Mouse (Mus musculus) left cerebral cortex, adult 18-20 months (tissue): ENCODE measurements at regions not wholly inside any gene's neighbourhood (a gene's known extent, or its start where the extent isn't known, plus 50 kb on each side); places are given as distances from the start of the nearest gene placed in this dataset.
A peak's percentile ranks its signal among the peaks of the same experiment; 100 is the strongest.

Experiments used
- DNase-seq, 2 experiments: peaks; one replicate each; pipeline ENCODE4 v3.0.0; 2021 to 2022; ENCODE audit warnings: low spot score in 2 of 2, mixed read lengths in 1 of 2

DNA sequence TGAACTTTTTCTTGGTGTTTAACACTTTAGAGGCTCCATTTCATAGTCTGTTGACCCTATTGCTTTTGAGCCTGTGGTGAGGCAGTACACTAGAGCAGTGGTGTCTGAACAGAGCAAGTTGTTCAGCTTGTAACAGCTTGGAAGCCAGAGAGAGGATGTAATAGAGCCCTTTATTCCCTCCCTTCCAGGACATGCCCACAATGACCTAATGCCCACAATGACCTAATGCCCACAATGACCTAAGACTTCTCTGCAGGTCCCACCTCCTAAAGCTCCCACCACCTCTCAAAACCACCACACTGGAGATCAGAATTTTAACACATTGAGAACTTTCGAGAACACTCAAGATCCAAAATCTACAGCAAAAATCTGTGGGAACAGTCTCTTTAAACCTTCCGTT, 115.6 kb downstream of the S1pr1 start:
- no peak for DNase-seq

DNA sequence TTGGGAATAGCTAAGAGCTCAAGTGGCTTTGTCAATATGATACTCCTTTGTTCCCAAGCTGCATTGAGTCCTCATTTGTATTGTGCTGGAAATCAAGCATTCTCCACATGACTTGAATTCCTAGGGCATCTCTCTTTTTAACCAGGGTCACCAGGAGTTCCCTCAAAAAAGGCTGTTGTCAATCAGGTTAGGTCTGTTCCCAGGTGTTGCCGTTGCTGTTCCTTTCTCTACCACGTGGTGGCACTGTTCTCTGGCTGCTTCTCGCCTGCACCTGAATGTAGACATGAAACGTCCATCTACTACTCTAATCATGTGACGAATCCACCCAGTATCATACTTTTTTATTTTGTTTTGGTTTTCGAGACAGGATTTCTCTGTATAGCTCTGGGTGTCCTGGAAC, 118.3 kb downstream of the S1pr1 start:
- DNase-seq, result peak; percentile 61 to 73

DNA sequence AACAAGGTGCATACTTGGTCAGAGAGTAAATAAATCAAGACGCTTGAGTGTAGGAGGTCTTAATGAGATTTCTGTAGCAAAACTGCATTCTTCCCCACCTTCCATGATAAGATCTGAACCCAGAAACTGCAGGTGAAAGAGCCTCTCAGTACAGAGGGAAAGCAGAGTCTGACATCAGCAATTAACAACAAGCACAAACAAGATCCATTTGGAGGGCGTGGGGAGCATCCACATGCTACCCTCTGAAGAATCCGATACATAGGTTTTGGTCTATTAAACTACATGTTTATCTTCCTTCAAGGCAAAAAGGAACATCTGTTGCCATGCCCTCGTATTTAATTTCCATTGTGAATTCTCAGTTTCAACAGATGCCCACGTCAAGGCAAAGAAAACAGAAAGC, 124.2 kb downstream of the S1pr1 start:
- DNase-seq, result no peak

DNA sequence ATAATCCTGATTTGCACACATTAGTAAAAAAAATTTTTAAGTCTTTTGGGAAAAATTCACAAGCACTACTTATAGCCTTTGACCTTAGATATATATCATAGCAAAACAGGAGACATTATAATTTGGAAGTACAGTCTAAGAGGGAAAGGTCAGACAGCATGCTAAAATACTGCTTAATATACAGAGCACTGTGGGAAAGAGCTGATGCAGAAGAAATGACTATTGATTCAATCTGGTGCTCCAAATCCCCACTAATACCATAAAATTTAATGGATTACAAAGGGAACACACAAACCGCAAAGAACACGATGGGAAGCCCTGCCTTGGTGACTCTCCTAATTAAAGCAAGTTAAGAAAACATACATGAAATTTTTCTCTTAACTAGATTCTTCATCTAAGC, 126.3 kb downstream of the S1pr1 start:
- DNase-seq, result no peak

DNA sequence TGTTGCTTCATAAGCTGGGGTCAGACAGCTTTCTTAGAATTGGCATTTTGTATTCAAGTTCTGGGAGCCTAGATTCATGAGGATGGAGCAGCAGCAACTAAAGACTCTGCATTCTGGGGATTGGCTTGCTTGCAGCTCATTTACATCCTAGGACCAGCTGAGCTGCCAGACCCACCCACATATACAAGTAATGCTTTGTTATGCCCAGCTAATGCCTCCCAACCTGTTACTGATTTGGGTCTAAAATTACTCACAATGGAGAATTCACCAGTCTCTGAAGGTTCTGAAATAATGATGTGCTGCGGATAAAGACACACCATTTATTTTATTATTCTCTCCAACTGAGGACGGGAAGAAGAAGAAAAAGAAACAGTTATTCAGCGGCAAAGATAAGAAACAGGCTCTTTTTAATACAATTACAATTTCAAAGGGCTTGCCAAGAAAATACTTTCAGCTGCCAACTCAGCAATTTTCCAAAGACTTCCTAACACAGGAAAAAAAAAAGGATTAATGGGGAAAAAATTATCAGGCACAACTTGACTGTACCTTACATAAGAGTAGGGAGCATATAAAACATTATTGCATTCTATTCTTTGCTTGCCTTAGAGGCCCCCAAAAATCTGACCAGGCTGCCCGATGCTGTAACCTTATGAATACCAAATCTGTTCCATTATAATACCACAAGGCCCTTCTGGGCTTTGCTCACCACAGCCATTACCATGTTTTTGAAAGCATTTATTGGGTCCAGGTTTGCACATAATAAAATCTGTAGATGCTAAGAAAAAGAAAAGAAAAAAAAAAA, 134.5 kb downstream of the S1pr1 start:
- DNase-seq, result no peak

DNA sequence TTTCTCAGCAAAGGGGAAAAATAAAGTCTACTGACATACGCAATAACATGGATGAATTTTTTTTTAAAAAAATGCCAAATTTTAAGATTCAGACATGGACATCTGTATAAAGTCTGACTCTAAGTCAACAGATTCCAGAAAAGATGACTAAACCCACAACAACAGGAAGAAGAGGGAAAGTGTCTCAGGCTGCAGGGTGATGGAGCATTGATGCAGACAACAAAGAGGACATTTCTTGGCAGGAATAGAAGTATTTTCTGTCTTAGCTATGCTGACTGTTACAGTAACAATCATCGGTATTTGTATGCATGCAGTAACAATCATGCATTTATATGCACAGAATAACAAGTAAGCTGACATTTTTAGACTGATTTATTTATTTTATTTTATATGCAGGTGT, 139.5 kb downstream of the S1pr1 start:
- no peak for DNase-seq

DNA sequence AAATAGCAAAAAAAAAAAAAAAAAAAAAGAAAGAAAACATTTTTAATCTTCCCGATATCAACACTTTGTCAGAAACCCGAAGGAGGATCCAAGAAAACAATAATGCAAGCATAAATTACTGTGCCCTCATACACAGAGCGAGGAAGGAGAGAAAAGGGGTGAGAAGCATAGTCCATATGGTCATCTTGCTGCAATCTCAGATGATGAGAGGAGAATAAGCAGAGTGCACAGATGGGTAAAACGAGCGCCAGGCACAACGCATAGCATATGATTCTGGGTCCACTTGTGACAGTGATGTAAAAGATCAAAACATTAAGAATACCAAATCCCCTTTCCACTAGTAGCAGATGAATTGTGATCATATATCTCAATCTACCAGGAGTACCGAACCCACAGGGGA, 152.1 kb downstream of the S1pr1 start:
- no peak for DNase-seq

DNA sequence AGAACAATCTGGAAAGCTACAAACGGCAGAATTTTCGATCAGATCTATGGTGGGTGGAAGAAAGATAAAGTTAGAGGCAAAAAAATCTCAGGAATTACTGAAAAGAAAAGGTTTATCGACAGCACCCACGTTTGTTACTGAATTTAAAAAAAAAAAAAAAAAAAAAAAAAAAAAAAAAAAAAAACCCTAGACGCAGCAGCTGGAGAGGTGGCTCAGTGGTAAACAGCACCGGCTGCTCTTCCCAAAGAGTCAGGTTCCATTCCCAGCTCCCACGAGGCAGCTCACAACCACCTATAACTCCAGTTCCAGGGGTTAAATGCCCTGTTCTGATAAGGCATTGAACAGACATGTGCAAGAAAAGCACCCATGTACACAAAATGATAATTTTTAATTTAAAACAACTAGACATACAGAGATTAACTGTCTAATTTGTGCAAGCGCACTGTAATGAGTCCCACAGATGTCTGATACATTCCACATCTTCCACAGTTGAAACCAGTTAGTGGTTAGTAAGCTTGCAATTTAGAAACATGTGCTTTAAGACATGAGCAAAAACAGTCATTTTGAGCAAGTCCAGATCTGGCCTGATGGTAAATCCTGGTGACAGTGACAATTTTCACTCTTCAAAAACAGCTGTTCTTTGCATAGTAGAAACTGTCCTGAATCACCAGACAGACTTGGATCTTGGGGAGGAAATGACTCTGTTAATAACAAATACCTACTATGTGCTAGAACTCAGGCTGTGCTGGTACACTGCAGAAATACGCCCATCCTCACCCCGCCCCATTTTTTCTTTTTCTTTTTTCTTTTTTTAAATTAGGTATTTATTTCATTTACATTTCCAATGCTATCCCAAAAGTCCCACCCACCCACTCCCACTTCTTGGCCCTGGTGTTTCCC, 159.8 kb downstream of the S1pr1 start:
- no peak for DNase-seq

DNA sequence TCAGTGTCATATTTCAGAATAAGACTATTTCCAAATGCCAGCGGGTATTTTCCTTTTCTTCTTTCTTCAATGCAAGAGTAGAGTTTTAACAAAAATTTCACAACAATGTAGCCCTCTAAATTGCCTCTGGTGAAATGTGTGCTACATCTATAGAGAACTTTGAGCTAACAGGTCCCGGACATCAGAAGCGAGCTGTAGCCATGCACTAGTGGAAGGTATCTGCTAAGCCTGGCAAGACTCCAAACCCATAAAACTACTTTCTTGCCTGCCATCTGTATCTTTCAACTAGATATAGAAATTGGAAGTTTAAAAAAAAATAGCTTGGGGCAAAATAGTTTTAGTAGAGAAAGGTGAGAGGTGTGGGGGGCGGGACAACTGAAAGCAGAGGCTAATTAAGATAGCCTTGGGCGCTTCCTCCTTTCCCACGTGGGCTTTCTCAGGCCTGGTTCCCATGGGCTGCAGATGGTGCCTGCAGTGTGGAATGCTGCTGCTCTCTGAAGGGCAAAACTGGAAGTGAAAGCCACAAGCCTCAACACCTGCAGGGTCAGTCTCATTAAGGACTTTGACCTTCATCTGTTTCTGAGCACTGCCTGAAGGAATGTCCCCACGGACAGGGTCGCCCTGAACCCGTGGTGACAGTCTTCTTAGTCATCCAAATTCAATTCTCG, 160.9 kb downstream of the S1pr1 start:
- no peak for DNase-seq

DNA sequence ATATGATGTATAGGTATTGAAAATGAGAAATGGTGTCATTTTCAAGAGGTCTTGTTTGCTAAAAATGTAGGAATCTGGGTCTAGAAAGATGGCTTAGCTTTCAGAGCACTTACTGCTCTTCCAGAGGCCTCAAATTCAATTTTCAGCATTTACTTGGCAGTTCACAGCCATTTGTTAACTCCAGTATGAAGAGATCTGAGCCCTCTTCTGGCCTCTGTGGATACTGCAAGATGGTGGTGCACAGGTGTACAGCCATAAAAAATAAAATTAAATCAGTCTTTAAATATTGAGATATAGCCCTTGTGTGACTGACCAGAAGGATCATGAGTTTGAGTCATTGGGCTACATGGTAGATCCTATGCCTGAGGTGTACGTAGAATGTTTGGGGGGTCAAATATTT, 173.1 kb downstream of the S1pr1 start:
- DNase-seq, result peak; percentile 45 to 64

- DNase-seq, result no peak
These were observed 176.5 kb downstream of the S1pr1 start for GRCm38 (mm10) chr3:115538355-115538754.

DNA sequence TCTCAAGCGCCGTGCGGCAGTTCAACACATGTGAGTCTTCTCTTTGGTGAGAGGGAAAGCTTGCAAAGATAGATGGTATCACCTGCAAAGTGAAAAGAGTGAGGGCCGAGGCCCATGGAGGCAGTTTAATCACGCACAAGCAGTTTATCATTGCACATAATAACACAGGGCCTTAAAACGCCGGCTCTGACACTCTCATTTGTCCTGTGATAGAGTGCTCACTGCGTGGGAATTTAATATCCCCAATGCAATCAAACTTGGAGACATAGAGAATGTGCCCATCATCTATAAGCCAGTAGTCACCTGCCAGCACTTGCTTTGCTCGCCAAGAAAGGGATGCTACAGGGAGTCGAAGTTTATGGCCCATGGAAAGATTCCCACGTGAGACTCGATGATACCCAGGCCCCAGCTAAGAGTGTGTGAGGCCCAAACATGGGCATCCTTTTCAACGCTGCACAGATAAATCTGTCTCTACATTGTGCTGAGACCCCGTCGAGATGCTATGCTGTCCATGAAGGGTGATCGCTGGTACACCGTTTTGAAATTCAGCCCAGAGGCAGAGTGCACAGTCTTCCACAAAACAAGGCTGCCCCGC, 182.6 kb downstream of the S1pr1 start:
- DNase-seq, result no peak

GRCm38 (mm10) chr3:115530441-115530840, 184.4 kb downstream of the S1pr1 start:
- no peak for DNase-seq

DNA sequence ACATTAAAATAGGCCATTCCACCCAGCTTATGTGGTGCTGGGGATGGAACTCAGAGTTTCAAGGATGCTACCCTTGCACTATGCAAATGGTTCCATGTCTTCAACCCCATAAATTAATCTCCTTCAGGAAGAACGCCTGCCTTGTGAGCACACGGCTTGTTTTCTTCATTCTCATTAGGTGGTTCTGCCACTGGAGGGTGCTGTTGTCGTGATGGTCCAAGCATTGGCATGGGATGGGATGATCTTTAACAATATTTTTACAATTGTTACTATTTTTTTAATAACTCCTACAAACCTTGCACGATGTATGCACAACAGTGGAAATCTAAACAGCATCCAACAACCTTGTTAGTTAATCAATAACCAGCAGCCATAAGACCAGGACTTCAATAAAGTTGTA, 185.0 kb downstream of the S1pr1 start:
- DNase-seq, result peak; percentile 28 to 54

DNA sequence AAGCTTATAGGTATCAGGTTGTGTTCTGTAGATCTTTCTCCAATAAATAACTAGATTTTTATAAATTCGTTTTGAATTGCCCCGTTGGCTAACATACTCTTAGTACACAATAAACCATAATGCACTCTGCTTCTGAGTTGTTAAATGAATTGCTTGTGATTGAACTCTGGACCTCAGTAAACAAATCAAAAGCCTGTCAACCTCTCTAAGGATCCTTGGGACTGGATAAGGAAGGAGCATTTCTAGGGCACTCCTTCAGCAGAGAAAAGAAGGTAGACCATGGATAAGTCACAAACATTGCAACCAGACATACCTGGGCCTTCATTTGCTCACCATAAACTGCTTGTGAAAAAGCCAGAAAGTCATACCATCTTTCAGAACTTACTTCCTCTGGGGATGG, 191.4 kb downstream of the S1pr1 start:
- DNase-seq, result no peak

- DNase-seq, result no peak
These were observed 199.2 kb downstream of the S1pr1 start for GRCm38 (mm10) chr3:115515645-115516044.

DNA sequence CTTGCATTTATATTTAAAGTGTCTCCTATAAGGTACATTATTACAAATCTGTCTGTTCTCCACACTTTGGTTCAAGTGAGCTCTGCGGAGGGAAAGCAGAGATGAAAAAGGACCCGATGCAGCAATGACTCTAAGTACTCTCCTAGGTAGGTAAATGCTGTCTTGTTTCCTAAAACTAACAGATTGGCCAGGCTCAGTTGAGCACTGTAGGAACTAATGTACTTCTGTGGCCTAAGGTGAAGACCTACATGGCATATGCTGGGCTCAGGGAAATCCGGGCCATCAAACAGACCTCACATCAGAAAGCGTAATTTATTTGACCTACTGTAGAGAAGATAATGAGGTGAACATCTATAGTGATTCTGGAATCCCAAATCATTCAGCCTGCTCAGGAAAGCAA, 205.2 kb downstream of the S1pr1 start:
- DNase-seq, result no peak

- no peak for DNase-seq
These were observed 217.5 kb downstream of the S1pr1 start for GRCm38 (mm10) chr3:115497420-115497819.

- no peak for DNase-seq
These were observed 218.8 kb downstream of the S1pr1 start for GRCm38 (mm10) chr3:115496110-115496509.

DNA sequence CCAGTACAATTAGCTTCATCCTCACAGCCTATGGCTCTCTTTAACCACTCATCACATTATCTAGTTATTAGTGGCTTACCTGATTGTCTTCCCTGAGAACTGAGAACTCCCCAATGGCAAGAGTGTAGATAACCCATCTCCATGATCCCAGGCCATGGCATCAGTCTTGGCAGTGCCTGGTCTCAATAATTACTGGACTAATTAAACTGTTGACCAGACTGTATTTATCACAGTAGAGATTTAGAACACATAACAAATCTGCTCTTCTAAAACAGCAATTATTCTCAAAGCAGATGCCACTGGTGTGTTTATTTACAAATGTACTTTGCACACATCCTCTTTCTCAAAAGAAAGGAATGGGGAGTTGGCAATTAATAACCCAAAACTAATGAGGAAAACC, 219.2 kb downstream of the S1pr1 start:
- DNase-seq, result no peak

GRCm38 (mm10) chr3:115468980-115469379, 245.9 kb downstream of the S1pr1 start:
- no peak for DNase-seq

GRCm38 (mm10) chr3:115467850-115468249, 247.0 kb downstream of the S1pr1 start:
- no peak for DNase-seq
